Mouse (Mus musculus) liver, adult 2 months (tissue): ENCODE measurements around the gene Gm20388.

Experiments
- CTCF ChIP-seq: fragments of 200-500 bp; IDR thresholded peaks from 2 replicates; pipeline ENCODE4 v1.5.1; 2011; ENCODE audit warnings: low read depth, low read length, control low read depth
- POLR2A ChIP-seq: fragments of 200-500 bp; IDR thresholded peaks from 2 replicates; pipeline ENCODE4 v1.6.1; 2011; ENCODE audit warnings: low read length, control low read depth; ENCODE audit not compliant: insufficient read depth; ENCODE audit errors: extremely low read depth

DNA sequence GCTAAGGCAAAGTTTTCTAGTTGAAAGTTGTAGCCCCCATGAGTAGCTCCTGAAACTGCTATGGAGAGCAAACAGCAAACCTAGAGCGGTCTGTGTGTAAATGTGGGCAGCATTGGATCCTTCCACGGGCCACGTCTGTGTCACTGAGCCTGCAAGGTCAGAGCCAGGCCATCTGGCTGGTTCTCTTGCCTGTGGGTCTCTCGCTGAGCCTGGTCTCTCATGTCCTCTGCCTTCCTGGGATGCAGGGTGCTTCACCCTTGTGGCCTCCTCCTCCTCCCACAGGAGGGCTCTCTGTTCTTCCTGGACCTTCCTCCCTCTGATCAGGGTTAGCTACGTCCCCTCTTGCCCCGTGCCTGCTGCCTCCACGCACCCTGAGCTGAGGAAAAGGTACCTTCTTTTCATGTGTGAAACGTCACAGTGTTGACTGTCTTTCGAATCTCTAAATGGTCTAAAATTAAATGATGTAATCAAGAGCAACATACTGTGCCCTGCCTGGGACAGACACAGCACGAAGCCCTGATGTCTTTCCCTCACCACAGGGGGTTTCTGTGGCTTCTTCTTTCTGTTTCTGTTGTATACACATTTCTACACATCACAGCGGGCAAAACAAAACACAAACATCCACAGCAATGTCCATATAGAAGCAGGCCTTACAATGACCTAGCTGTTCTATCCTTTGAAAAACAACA, 4373.1 kb downstream of the Gm20388 start:
- no peak for TF ChIP-seq CTCF
- no peak for TF ChIP-seq POLR2A
